Mouse (Mus musculus) liver, embryonic 13.5 days (tissue): ENCODE measurements at regions not wholly inside any gene's neighbourhood (a gene's known extent, or its start where the extent isn't known, plus 50 kb on each side); places are given as distances from the start of the nearest gene placed in this dataset.

Experiments
- ATAC-seq: fragments of 200-750 bp; cut with Nextera tagmentation; 2 replicates; pipeline ENCODE4 v1.8.0; 2017; ENCODE audit warnings: low read depth, mild to moderate bottlenecking, moderate number of reproducible peaks, moderate library complexity
- DNase-seq: peaks from one replicate; pipeline ENCODE4 v3.0.0; 2022
- H3K27ac ChIP-seq: fragments of 300-500 bp; sonication (generic); 2 replicates; pipeline ENCODE4 v1.5.1; 2015; ENCODE audit warnings: moderate library complexity, mild to moderate bottlenecking, inconsistent platforms
- H3K27me3 ChIP-seq: fragments of 300-500 bp; sonication (generic); 2 replicates; pipeline ENCODE4 v1.6.1; 2015; ENCODE audit warnings: mild to moderate bottlenecking, inconsistent platforms
- H3K36me3 ChIP-seq: fragments of 300-500 bp; sonication (generic); 2 replicates; pipeline ENCODE4 v1.6.1; 2015; ENCODE audit warnings: mild to moderate bottlenecking, inconsistent platforms
- H3K4me1 ChIP-seq: fragments of 300-500 bp; sonication (generic); replicated peaks from 2 replicates; pipeline ENCODE4 v1.6.1; 2015; ENCODE audit warnings: inconsistent platforms
- H3K4me2 ChIP-seq: fragments of 300-500 bp; sonication (generic); 2 replicates; pipeline ENCODE4 v1.6.1; 2015; ENCODE audit warnings: inconsistent platforms, mild to moderate bottlenecking, moderate library complexity
- H3K4me3 ChIP-seq: fragments of 300-500 bp; sonication (generic); replicated peaks from 2 replicates; pipeline ENCODE4 v1.5.1; 2015; ENCODE audit warnings: mild to moderate bottlenecking, inconsistent platforms
- H3K9ac ChIP-seq: fragments of 300-500 bp; sonication (generic); 2 replicates; pipeline ENCODE4 v1.6.1; 2015; ENCODE audit warnings: mild to moderate bottlenecking, inconsistent platforms
- H3K9me3 ChIP-seq: fragments of 300-500 bp; sonication (generic); replicated peaks from 2 replicates; pipeline ENCODE4 v1.6.1; 2016; ENCODE audit warnings: inconsistent platforms
- WGBS: fragments of 180-500 bp; shearing (Covaris S2); methylation state at CpG from one replicate; pipeline ENCODE4 v1.1.7; 2015; ENCODE audit not compliant: insufficient replicate concordance; 5-methylcytosine and 5-hydroxymethylcytosine counted together

GRCm38 (mm10) chr4:34227611-34228010 is 177.6 kb upstream of the Spaca1 start:
- Histone ChIP-seq H3K27me3 (no peaks in the 10 kb centered on the region), H3K9me3 (no peaks in the 10 kb centered on the region), H3K36me3 (no peaks in the 10 kb centered on the region), H3K27ac (no peak overlapping the region), H3K4me2 (no peak overlapping the region), H3K4me1 (no peaks in the 10 kb centered on the region), H3K4me3 (no peak overlapping the region), H3K9ac (no peak overlapping the region)
- no peak for ATAC-seq
- no peak for DNase-seq
- WGBS = 60% methylated on average over 5 of the region's 5 CpGs

DNA sequence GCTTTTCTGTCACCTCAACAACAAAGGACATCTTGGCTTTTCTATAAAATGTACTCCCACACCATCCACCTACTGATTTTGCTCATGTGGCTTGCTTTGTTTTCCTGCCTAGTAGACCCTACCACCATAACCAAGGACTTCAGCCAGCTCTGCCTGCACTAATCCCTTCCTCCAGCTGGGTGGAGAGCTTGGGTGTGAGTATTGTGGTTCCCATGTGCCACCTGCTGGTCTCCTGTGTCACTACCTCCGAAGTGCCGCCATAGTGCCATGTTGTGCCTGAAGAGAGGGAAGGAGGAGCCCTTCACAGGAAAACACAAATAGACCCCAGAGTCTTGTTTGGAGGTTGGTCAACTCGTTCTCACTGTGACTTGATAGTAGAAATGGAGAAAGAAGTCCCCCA is 181.3 kb upstream of the Spaca1 start:
- no peaks in the 10 kb centered on the region for H3K9me3 ChIP-seq
- 3% methylated on average over 3 of the region's 3 CpGs for WGBS
- ATAC-seq = no peak
- H3K4me3 ChIP-seq = no peak overlapping the region
- H3K4me2 ChIP-seq = no peak overlapping the region
- H3K27ac ChIP-seq = no peak overlapping the region
- no peaks in the 10 kb centered on the region for H3K36me3 ChIP-seq
- no peaks in the 10 kb centered on the region for H3K27me3 ChIP-seq
- H3K9ac ChIP-seq = no peak overlapping the region
- no peaks in the 10 kb centered on the region for H3K4me1 ChIP-seq
- peak; percentile 4 for DNase-seq

DNA sequence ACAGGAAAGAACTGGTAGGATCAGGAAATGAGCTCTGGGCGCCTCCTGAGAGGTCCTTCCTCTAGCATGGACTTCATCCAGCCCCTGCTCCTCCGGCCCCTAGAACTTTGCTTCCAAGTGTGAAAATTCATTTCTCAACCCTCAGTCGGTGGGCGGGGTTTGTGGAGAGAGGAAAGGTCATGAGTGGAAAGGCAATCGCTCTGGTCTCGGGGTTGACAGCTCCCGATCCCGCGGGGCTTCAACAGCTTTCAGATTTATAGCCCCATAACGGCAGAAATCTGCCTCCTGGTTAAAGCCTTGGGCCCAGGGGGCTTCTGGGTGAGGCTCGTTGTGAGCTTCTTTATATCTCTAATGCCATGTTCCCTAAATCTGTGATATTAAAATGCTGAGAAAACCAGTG is 184.2 kb upstream of the Spaca1 start:
- H3K36me3 ChIP-seq = no peaks in the 10 kb centered on the region
- no peak overlapping the region for H3K4me3 ChIP-seq
- H3K4me2 ChIP-seq = no peak overlapping the region
- DNase-seq (no peak), ATAC-seq (no peak)
- no peak overlapping the region for H3K27ac ChIP-seq
- no peaks in the 10 kb centered on the region for H3K9me3 ChIP-seq
- H3K9ac ChIP-seq = no peak overlapping the region
- 67% methylated on average over 11 of the region's 11 CpGs for WGBS
- H3K27me3 ChIP-seq = no peaks in the 10 kb centered on the region
- H3K4me1 ChIP-seq = no peaks in the 10 kb centered on the region

GRCm38 (mm10) chr4:34234645-34235044 is 184.7 kb upstream of the Spaca1 start:
- no peaks in the 10 kb centered on the region for H3K4me1 ChIP-seq
- H3K9me3 ChIP-seq = no peaks in the 10 kb centered on the region
- no peak overlapping the region for H3K27ac ChIP-seq
- H3K4me2 ChIP-seq = no peak overlapping the region
- WGBS = 68% methylated on average over 8 of the region's 8 CpGs
- DNase-seq (no peak), ATAC-seq (no peak)
- H3K4me3 ChIP-seq = no peak overlapping the region
- no peak overlapping the region for H3K9ac ChIP-seq
- H3K27me3 ChIP-seq = no peaks in the 10 kb centered on the region
- H3K36me3 ChIP-seq = no peaks in the 10 kb centered on the region

GRCm38 (mm10) chr4:34237791-34238190 is 187.8 kb upstream of the Spaca1 start:
- Histone ChIP-seq H3K4me1 (no peaks in the 10 kb centered on the region), H3K4me2 (no peak overlapping the region), H3K4me3 (no peak overlapping the region), H3K27ac (no peak overlapping the region), H3K9ac (no peak overlapping the region), H3K9me3 (no peaks in the 10 kb centered on the region), H3K36me3 (no peaks in the 10 kb centered on the region), H3K27me3 (no peaks in the 10 kb centered on the region)
- 59% methylated on average over 3 of the region's 3 CpGs for WGBS
- DNase-seq (no peak), ATAC-seq (no peak)

- 48% methylated on average over 3 of the region's 3 CpGs for WGBS
- Histone ChIP-seq H3K9me3 (no peaks in the 10 kb centered on the region), H3K27ac (no peak overlapping the region), H3K36me3 (no peaks in the 10 kb centered on the region), H3K27me3 (no peaks in the 10 kb centered on the region), H3K4me2 (no peak overlapping the region), H3K4me1 (no peaks in the 10 kb centered on the region), H3K9ac (no peak overlapping the region), H3K4me3 (no peak overlapping the region)
- DNase-seq (no peak), ATAC-seq (no peak)
These were observed 189.6 kb upstream of the Spaca1 start for GRCm38 (mm10) chr4:34239624-34240023.

- 69% methylated on average over 7 of the region's 7 CpGs for WGBS
- ATAC-seq (no peak), DNase-seq (no peak)
- H3K9ac ChIP-seq = no peak overlapping the region
- H3K9me3 ChIP-seq = no peaks in the 10 kb centered on the region
- H3K27ac ChIP-seq = no peak overlapping the region
- H3K4me3 ChIP-seq = no peak overlapping the region
- H3K36me3 ChIP-seq = no peaks in the 10 kb centered on the region
- H3K27me3 ChIP-seq = no peaks in the 10 kb centered on the region
- no peaks in the 10 kb centered on the region for H3K4me1 ChIP-seq
- no peak overlapping the region for H3K4me2 ChIP-seq
These were observed 191.1 kb upstream of the Spaca1 start for GRCm38 (mm10) chr4:34241060-34241571.

DNA sequence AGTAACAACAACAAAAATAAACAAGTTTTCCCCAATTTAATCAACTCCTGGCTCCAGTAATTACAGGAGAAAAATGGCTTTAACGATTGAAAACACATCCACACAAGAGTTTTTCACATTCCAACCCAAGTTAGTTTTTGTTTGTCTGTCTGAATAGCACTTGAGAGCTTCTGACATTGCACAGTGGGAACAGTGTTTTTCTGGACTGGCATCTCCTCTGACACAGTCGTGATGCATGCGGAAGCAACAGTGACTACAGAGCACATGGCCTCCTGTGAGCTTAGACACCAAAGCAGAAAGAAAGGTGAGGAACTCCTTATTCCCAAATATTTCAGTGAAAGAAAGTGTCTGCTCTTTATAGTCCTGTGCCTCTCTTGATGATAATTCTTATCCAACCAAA is 191.7 kb upstream of the Spaca1 start:
- Histone ChIP-seq H3K27ac (no peak overlapping the region), H3K4me1 (no peaks in the 10 kb centered on the region), H3K36me3 (no peaks in the 10 kb centered on the region), H3K4me3 (no peak overlapping the region), H3K9ac (no peak overlapping the region), H3K4me2 (no peak overlapping the region), H3K27me3 (no peaks in the 10 kb centered on the region), H3K9me3 (no peaks in the 10 kb centered on the region)
- 75% methylated on average over 3 of the region's 3 CpGs for WGBS
- DNase-seq = no peak
- ATAC-seq = no peak

DNA sequence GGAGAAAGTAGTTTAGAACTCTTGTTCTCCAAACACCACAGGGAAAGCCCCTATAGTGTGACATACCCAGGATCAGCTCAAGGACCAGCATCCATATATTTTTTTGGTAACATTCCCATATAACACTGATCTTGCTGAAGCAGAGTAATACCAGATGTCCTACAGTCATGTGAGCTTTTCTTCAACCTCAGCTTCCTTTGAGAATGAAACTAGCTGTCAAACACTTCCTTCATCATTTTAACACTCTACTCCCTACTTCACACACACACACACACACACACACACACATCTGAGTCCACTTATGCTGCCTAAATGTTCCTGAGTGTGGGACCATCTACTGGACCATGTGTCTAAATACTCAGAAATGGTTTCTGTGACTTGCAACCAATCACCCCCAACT is 209.5 kb upstream of the Spaca1 start:
- H3K4me1 ChIP-seq = no peaks in the 10 kb centered on the region
- no peak overlapping the region for H3K4me3 ChIP-seq
- no peaks in the 10 kb centered on the region for H3K9me3 ChIP-seq
- no peaks in the 10 kb centered on the region for H3K36me3 ChIP-seq
- H3K27me3 ChIP-seq = no peaks in the 10 kb centered on the region
- no peak overlapping the region for H3K4me2 ChIP-seq
- no peak overlapping the region for H3K27ac ChIP-seq
- DNase-seq (no peak), ATAC-seq (no peak)
- no peak overlapping the region for H3K9ac ChIP-seq

- Histone ChIP-seq H3K36me3 (no peaks in the 10 kb centered on the region), H3K4me1 (no peaks in the 10 kb centered on the region), H3K4me2 (no peak overlapping the region), H3K9ac (no peak overlapping the region), H3K4me3 (no peak overlapping the region), H3K9me3 (no peaks in the 10 kb centered on the region), H3K27me3 (no peaks in the 10 kb centered on the region), H3K27ac (no peak overlapping the region)
- no peak for ATAC-seq
- no peak for DNase-seq
- WGBS = 70% methylated on average over 4 of the region's 4 CpGs
These were observed 210.5 kb upstream of the Spaca1 start for GRCm38 (mm10) chr4:34260468-34260867.

GRCm38 (mm10) chr4:34261809-34262208 is 211.8 kb upstream of the Spaca1 start:
- 58% methylated on average over 6 of the region's 6 CpGs for WGBS
- Histone ChIP-seq H3K4me3 (no peak overlapping the region), H3K4me2 (no peak overlapping the region), H3K27me3 (no peaks in the 10 kb centered on the region), H3K27ac (no peak overlapping the region), H3K4me1 (no peaks in the 10 kb centered on the region), H3K36me3 (no peaks in the 10 kb centered on the region), H3K9ac (no peak overlapping the region), H3K9me3 (no peaks in the 10 kb centered on the region)
- ATAC-seq (no peak), DNase-seq (no peak)

DNA sequence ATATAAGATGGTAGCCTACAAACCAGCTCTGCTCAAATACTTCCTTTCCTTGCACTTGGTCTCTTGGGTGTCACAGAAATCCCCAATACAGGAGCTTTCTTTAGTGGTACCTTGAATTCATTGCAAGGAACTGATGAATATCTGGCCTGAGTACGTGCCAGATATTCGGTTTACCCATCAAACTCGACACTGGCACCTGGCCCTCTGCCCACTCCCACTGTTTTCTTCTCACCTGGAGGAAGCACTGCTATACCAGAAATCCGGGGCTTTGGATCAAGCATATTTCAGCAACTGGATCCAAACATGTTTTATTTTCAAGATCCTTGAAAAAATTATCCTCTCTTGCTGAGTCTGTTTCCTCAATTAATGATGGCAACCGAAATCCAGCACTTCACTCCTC is 214.4 kb upstream of the Spaca1 start:
- no peak for DNase-seq
- Histone ChIP-seq H3K9ac (no peak overlapping the region), H3K36me3 (no peaks in the 10 kb centered on the region), H3K27me3 (no peaks in the 10 kb centered on the region), H3K27ac (no peak overlapping the region), H3K9me3 (no peaks in the 10 kb centered on the region), H3K4me2 (no peak overlapping the region), H3K4me3 (no peak overlapping the region), H3K4me1 (no peaks in the 10 kb centered on the region)
- no peak for ATAC-seq
- WGBS = 76% methylated on average over 5 of the region's 5 CpGs

GRCm38 (mm10) chr4:34274316-34274715 is 224.3 kb upstream of the Spaca1 start:
- 54% methylated on average over 3 of the region's 3 CpGs for WGBS
- ATAC-seq (no peak), DNase-seq (no peak)
- H3K9me3 ChIP-seq = no peaks in the 10 kb centered on the region
- H3K4me3 ChIP-seq = no peak overlapping the region
- no peak overlapping the region for H3K9ac ChIP-seq
- no peak overlapping the region for H3K27ac ChIP-seq
- H3K4me1 ChIP-seq = no peaks in the 10 kb centered on the region
- no peaks in the 10 kb centered on the region for H3K27me3 ChIP-seq
- no peak overlapping the region for H3K4me2 ChIP-seq
- H3K36me3 ChIP-seq = no peaks in the 10 kb centered on the region
